8 mouse cellular contexts compared by ENCODE assay signal in genomic region chr7:28267129-28268041, GRCm38 (mm10). TPM values are rescaled to one million over a fixed set of nuclear protein-coding genes. Genes with fewer than 3 reads are reported as not detected.
DNase-seq lines count a peak whose midpoint lies in the region; ATAC-seq and TF ChIP-seq lines count a peak whose summit lies in the region.

Eid2 (plus strand) TSS chr7:28267881.

- peak within 1 kb of the TSS; percentile 75 for H3K4me2 ChIP-seq in heart, embryonic 12.5 days
- peak within 1 kb of the TSS; percentile 71 for H3K4me2 ChIP-seq in kidney, embryonic 15.5 days
- H3K4me2 ChIP-seq in limb, embryonic 15.5 days, result peak within 1 kb of the TSS; percentile 68

- peak within 1 kb of the TSS; percentile 45 for H3K4me3 ChIP-seq in bone marrow, adult 2 months (replicated peaks; ENCODE audit: control insufficient read depth, low read depth, low read length)
- peak within 1 kb of the TSS; percentile 70 for H3K4me3 ChIP-seq in embryonic fibroblast, embryonic 13.5 days (ENCODE audit: insufficient read depth, low read length)
- H3K4me3 ChIP-seq in heart, embryonic 12.5 days, result peak within 1 kb of the TSS; percentile 82
- H3K4me3 ChIP-seq in kidney, embryonic 15.5 days (replicated peaks), result peak within 1 kb of the TSS; percentile 89
- peak within 1 kb of the TSS; percentile 94 for H3K4me3 ChIP-seq in limb, embryonic 15.5 days
- peak within 1 kb of the TSS; percentile 87 for H3K4me3 ChIP-seq in testis, adult 2 months (ENCODE audit: control insufficient read depth, low read depth, low read length)

- H3K4me1 ChIP-seq in bone marrow, adult 2 months (ENCODE audit: control insufficient read depth, insufficient read depth, low read length), result no peaks in the 10 kb centered on the region; the same call in 1 of the 2 replicates
- peaks cover 2% of the 10 kb centered on the region; the same call in 1 of the 2 replicates for H3K4me1 ChIP-seq in embryonic fibroblast, embryonic 13.5 days (ENCODE audit: control insufficient read depth, insufficient read depth, low read length)
- H3K4me1 ChIP-seq in heart, embryonic 12.5 days (replicated peaks), result peaks cover 5% of the 10 kb centered on the region
- H3K4me1 ChIP-seq in kidney, embryonic 15.5 days, result peaks cover 11% of the 10 kb centered on the region
- peaks cover 10% of the 10 kb centered on the region for H3K4me1 ChIP-seq in limb, embryonic 15.5 days
- H3K4me1 ChIP-seq in testis, adult 2 months (ENCODE audit: control insufficient read depth, insufficient read depth, low read length), result peaks cover 7% of the 10 kb centered on the region

- ATAC-seq in heart, embryonic 12.5 days (ENCODE audit: insufficient number of reproducible peaks, low FRiP score), result peak; percentile 84
- ATAC-seq in kidney, embryonic 15.5 days (replicated peaks; ENCODE audit: low FRiP score), result peak; percentile 94
- ATAC-seq in limb, embryonic 15.5 days (ENCODE audit: insufficient number of reproducible peaks, low FRiP score, low TSS enrichment, low read depth), result peak; percentile 85

- H3K9me3 ChIP-seq in heart, embryonic 12.5 days (replicated peaks), result no peaks in the 10 kb centered on the region; the same call in 1 of the 2 replicates
- H3K9me3 ChIP-seq in kidney, embryonic 15.5 days (replicated peaks), result no peaks in the 10 kb centered on the region
- H3K9me3 ChIP-seq in limb, embryonic 15.5 days, result no peaks in the 10 kb centered on the region

- TF ChIP-seq POLR2A in bone marrow, adult 2 months (IDR thresholded peaks at IDR 0.05; ENCODE audit: borderline replicate concordance, control insufficient read depth, low read depth, low read length), result peak; percentile 23; the same call in 1 of the 2 replicates
- peak; percentile 92 for TF ChIP-seq POLR2A in embryonic fibroblast, embryonic 13.5 days (IDR thresholded peaks at IDR 0.05; ENCODE audit: low read depth, low read length)
- TF ChIP-seq POLR2A in testis, adult 2 months (IDR thresholded peaks at IDR 0.05; ENCODE audit: control insufficient read depth, low read depth, low read length), result peak; percentile 92

- 8% methylated on average over 57 of the region's 57 CpGs for WGBS in bone marrow, adult 2 months
- WGBS in heart, embryonic 12.5 days, result 5% methylated on average over 57 of the region's 57 CpGs
- WGBS in kidney, embryonic 15.5 days, result 7% methylated on average over 57 of the region's 57 CpGs
- WGBS in limb, embryonic 15.5 days, result 6% methylated on average over 57 of the region's 57 CpGs

- H3K27ac ChIP-seq in bone marrow, adult 2 months (ENCODE audit: control insufficient read depth, insufficient read depth, low read depth, low read length, poor library complexity), result no peak within 1 kb of the TSS; the same call in 1 of the 2 replicates
- peak within 1 kb of the TSS; percentile 2; the same call in 1 of the 2 replicates for H3K27ac ChIP-seq in embryonic fibroblast, embryonic 13.5 days (ENCODE audit: insufficient read depth, low read length)
- H3K27ac ChIP-seq in heart, embryonic 12.5 days (ENCODE audit: poor library complexity, severe bottlenecking), result peak within 1 kb of the TSS; percentile 77
- peak within 1 kb of the TSS; percentile 88 for H3K27ac ChIP-seq in kidney, embryonic 15.5 days
- H3K27ac ChIP-seq in limb, embryonic 15.5 days, result peak within 1 kb of the TSS; percentile 91
- H3K27ac ChIP-seq in testis, adult 2 months (ENCODE audit: control insufficient read depth, insufficient read depth, low read depth, low read length), result peak within 1 kb of the TSS; percentile 79

- no peaks in the 10 kb centered on the region for H3K27me3 ChIP-seq in heart, embryonic 12.5 days (replicated peaks)
- no peaks in the 10 kb centered on the region for H3K27me3 ChIP-seq in kidney, embryonic 15.5 days
- no peaks in the 10 kb centered on the region for H3K27me3 ChIP-seq in limb, embryonic 15.5 days
- no peaks in the 10 kb centered on the region for H3K27me3 ChIP-seq in testis, adult 2 months (ENCODE audit: control insufficient read depth, insufficient read depth, low read length)

- DNase-seq in 3T3-L1 (ENCODE audit: low read depth, low spot score), result peak; percentile 56
- DNase-seq in neural tube, embryonic 10.5 days (ENCODE audit: extremely low spot score, low spot score), result peak; percentile 86

- peak within 1 kb of the TSS; percentile 91 for H3K9ac ChIP-seq in heart, embryonic 12.5 days
- H3K9ac ChIP-seq in kidney, embryonic 15.5 days, result peak within 1 kb of the TSS; percentile 97
- peak within 1 kb of the TSS; percentile 97 for H3K9ac ChIP-seq in limb, embryonic 15.5 days

- TF ChIP-seq CTCF in bone marrow, adult 2 months (IDR thresholded peaks at IDR 0.05; ENCODE audit: control insufficient read depth, insufficient read depth, low read length), result no peak
- no peak for TF ChIP-seq CTCF in embryonic fibroblast, embryonic 13.5 days (IDR thresholded peaks at IDR 0.05; ENCODE audit: borderline replicate concordance, insufficient read depth, low read length)
- no peak for TF ChIP-seq CTCF in testis, adult 2 months (IDR thresholded peaks at IDR 0.05; ENCODE audit: control insufficient read depth, insufficient read depth, insufficient replicate concordance, low read depth, low read length)

- peaks cover 20% of the 10 kb centered on the region for H3K36me3 ChIP-seq in heart, embryonic 12.5 days
- H3K36me3 ChIP-seq in kidney, embryonic 15.5 days, result peaks cover 25% of the 10 kb centered on the region
- peaks cover 21% of the 10 kb centered on the region for H3K36me3 ChIP-seq in limb, embryonic 15.5 days
- H3K36me3 ChIP-seq in testis, adult 2 months (ENCODE audit: control insufficient read depth, insufficient read depth, low read length), result no peaks in the 10 kb centered on the region; the same call in 1 of the 2 replicates

RNA-seq across cellular contexts. Expression of gene Eid2, which starts in this region (rescaled TPM):
- 0.70 and 3.3 TPM in 2 replicates for polyA plus RNA-seq in bone marrow, adult 2 months (2011; ENCODE audit: insufficient read depth, insufficient read length, low replicate concordance, missing spikeins)
- 20.6 and 25.1 TPM in 2 replicates for polyA plus RNA-seq in embryonic fibroblast, embryonic 13.5 days (2011; ENCODE audit: insufficient read length, low read depth, missing spikeins)
- 7.4 and 8.7 TPM in 2 replicates for polyA plus RNA-seq in heart, embryonic 12.5 days (2016; fragmentation: Nextera tagmentation; extraction: Ambion mirVana)
- polyA plus RNA-seq in kidney, embryonic 15.5 days (2015; fragmentation: Nextera tagmentation; extraction: Ambion mirVana), result 1.8 and 2.1 TPM in 2 replicates
- 2.8 and 3.5 TPM in 2 replicates for polyA plus RNA-seq in limb, embryonic 15.5 days (2015; fragmentation: Nextera tagmentation; extraction: Ambion mirVana)
- 6.0 and 6.1 TPM in 2 replicates for polyA plus RNA-seq in testis, adult 2 months (2012; rRNA removed)

Comparison
In these comparisons a context has a peak if more than half of its experiments do, and no peak if none do; other contexts are left out.
1. POLR2A ChIP-seq: peak in every context shown above with its lines; median percentile 92 in embryonic fibroblast, embryonic 13.5 days; 92 in testis, adult 2 months; 23 in bone marrow, adult 2 months.